Mouse (Mus musculus): ENCODE measurements around the gene Rps16. TPM values are rescaled to one million over a fixed set of nuclear protein-coding genes. Genes with fewer than 3 reads are reported as not detected.
"Not testable (repeated sequence)": the region's sequence is repeated elsewhere in the genome, so short reads cannot be mapped to it uniquely, and the experiment has no call there.

The Rps16 gene
- total RNA-seq, 2 experiments from 2014 or later, result 462 to 497 TPM

DNA sequence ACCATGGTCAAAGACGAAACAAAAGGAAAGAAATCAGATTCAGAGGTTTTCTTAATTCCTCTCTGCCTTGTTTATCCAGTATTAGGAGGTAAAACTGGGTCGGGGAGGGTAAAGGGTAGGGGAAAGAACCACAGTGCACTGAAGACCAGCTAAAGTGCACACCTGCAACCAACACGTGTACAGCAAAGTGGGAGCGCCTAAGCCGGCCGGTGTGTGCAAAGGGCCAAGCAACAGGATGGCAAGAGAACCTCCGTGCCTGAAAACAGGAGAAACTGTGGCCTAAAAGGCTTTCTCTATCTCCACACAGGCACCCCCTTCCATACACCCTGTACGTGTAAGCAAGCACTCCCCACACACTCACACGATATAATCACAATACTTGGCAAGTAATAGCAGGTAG is 34.7 kb downstream of the Rps16 start:
- DNase-seq (ENCODE audit: low spot score in 2 of 2), result no peak

DNA sequence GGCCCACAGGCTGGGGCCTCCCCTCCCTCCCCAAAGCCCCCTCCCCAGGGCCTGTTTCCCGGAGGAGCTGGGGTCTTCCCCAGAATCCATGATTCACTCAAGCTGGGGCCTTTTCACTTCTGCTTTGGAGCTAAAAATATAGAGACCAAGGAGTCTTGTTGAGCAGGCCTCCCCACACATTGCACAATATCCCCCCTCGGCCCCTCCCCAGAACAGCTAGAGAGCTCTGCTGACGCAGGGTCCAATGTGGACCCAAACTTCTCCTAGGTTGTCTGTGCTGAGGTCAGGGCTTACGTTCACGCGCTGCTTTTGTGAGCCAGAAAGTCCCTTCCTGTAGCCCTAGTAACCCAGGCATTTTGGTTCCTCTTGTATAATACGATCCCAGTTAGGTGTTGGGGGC is 35.6 kb downstream of the Rps16 start:
- DNase-seq (ENCODE audit: low spot score in 2 of 2), result no peak

DNA sequence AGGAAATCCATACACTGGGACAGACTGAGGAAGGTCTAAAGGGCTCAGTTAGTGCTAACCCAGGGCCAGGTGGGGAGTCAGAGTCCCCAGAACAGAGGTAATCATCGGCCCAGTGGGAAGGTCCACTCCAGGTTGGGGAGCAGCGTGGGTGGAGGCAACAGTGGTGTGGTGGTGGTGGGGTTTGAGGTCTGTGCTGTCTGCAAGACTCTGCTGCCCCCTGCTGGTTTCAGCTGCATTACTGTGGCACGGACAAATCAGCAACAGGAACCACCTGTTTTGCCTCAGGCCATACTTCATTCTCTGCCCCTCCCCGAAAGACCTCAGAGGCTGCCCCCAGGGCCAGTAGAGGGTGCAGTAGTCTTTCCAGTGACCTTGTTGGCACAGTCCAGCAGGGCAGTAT is 36.0 kb downstream of the Rps16 start:
- DNase-seq (ENCODE audit: low spot score in 2 of 2), result peak; percentile 78 to 85

DNA sequence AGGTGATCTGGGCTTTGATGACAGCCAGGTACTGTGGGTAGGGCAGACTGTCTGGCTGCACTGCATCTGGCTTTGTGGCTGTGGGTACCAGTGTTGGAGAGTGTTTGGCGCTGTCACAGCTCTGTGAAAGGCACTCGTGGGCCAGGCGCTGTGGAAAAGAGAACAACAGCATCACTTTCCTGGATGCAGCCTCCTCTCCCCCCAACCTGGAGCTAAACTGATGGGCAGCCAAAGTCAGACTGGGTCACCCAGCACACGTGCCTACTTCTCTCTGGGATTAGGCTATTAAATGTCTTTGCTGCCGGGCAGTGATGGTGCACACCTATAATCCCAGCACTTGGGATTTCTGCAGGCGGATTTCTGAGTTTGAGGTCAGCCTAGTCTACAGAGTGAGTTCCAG is 36.4 kb downstream of the Rps16 start:
- not testable (repeated sequence) for DNase-seq (ENCODE audit: low spot score in 2 of 2)

DNA sequence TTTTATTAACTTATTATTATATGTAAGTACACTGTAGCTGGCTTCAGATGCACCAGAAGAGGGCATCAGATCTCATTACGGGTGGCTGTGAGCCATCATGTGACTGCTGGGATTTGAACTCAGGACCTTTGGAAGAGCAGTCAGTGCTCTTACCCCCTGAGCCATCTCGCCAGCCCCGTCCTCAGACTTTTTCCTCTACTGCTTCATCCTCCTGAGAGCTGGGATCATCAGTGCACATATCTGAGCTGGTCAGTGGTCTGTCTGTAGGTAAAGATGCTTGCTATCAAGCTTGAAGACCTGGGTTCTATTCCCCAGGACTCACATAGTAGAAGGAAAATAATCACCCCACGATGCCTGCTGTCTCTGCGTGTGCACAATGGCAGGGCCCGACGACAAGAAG is 36.9 kb downstream of the Rps16 start:
- not testable (repeated sequence) for DNase-seq (ENCODE audit: low spot score in 2 of 2)

DNA sequence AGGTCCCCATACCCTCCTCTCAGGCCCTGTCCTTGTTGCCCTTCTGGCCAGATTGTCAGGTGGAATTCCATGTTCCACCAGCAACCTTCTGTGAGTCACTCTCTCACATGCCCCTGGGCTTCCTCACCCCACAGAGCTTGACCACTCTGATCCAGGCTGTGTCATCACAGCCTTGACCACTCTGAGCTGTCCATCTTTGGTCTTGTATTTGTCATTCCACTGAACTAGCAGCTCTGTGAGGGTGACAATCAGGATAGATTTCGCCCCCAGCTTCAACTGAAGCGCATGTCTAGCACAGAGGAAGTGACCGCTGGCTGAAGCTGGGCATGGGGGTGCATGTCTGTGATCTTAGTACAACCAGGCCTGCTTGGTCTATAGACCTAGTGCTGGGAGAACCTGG is 39.9 kb downstream of the Rps16 start:
- no peak for DNase-seq (ENCODE audit: low spot score in 2 of 2)

DNA sequence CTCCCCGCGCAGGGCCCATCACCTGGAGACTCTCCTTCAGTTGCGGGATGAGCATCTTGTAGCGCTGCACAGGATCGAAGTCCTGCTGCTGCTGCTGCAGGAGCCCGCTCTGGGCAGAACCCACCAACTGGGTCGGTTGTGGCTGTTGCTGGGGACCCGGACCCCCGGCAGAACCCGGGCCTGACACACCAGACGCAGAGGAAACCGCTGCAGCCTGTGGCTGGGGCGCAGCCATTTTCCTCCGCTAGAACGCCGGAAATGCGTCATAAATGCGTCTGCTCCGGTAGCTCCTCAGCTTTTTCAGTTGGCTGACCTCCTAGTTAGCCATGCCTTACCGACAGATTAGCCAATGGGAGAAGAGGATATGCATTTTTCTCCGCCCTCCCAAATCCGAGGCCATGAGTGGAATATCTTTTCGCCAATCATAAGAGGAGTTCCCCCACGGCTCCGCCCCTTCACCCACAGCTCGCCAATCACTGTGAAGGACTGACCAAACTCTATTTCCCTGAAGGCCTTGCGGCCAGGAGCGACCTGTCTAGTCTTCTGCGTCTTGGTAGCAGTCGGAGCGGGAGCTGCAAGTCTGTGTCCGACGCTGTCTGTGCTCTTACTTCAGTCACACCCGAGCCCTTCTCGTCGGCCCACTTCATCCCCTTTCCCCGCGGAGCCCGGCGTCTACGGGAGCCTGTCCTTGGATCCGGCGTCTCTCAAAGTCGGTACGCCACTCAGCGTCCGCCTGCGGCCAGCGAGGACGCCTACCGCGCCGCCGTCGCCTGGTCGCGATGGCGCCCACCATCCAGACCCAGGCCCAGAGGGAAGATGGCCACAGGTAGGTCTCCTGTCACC is 42.2 kb downstream of the Rps16 start, which contains the start of the genes Med29 and Paf1:
Med29 (minus strand) TSS at position 280 of the 843 bp plus-strand sequence.
Paf1 (plus strand) TSS at position 523 of the 843 bp plus-strand sequence.
- peak; percentile 94 to 97 for DNase-seq (ENCODE audit: low spot score in 2 of 2)

DNA sequence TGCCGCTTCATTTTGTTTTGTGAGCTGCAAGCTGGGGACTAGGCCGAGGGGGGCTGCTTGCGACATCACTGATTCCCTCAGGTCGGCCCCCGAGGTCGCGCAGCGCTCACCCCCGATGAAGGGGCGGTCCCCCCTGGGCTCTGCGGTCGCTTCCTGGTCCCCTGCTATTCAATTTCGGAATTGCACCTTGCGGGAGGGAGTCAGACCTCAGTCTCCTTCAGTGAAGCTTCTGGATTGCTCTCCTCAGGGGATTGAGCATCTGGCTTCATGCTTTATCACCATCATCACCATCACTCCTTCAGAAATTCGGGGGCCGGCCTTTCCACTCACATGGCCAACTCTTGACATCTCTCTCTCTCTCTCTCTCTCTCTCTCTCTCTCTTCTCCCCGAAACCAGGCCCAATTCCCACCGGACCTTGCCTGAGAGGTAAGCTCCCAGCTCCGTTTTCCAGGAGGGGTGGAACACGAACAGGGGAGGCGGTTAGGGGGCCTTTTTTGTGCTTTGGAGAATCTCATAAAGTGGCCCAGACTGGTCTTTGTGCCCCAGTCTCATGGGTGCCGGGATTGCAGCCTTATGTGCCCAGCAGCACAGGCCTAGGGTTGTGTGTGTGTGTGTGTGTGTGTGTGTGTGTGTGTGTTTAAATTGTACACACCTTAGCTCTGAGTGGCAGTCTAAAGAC is 43.0 kb downstream of the Rps16 start:
- no peak for DNase-seq (ENCODE audit: low spot score in 2 of 2)

DNA sequence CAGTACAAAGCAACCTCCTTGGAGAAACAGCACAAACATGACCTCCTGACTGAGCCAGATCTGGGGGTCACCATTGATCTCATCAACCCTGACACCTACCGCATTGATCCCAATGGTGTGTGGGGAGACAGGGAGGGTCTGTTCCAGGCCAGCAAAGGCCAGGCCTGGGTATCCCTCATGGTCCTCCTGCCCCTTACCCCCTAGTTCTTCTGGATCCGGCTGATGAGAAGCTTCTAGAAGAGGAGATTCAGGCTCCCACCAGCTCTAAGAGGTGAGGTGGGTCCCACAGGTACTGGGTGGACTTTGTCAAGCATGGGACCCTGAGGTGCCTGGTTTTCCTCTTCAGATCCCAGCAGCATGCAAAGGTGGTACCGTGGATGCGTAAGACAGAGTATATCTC is 45.0 kb downstream of the Rps16 start:
- no peak for DNase-seq (ENCODE audit: low spot score in 2 of 2)

DNA sequence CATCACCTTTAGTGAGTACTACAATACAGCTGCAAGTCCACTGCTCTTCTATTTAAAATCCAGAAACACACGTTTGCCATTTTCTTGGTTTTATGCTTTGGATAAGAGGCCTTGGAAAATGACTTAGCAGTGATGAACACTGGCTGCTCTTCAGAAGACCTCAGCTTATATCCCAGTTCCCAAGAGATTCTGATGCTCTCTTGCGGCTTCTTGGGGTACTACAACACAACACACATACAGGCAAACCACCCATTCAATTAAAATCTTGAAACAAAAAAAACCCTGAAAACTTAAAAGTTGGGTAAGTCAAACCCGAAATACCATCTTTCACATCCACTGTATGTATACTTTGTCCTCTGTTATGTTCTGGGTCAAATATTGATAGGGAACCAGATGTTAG is 47.5 kb downstream of the Rps16 start:
- no peak for DNase-seq (ENCODE audit: low spot score in 2 of 2)

DNA sequence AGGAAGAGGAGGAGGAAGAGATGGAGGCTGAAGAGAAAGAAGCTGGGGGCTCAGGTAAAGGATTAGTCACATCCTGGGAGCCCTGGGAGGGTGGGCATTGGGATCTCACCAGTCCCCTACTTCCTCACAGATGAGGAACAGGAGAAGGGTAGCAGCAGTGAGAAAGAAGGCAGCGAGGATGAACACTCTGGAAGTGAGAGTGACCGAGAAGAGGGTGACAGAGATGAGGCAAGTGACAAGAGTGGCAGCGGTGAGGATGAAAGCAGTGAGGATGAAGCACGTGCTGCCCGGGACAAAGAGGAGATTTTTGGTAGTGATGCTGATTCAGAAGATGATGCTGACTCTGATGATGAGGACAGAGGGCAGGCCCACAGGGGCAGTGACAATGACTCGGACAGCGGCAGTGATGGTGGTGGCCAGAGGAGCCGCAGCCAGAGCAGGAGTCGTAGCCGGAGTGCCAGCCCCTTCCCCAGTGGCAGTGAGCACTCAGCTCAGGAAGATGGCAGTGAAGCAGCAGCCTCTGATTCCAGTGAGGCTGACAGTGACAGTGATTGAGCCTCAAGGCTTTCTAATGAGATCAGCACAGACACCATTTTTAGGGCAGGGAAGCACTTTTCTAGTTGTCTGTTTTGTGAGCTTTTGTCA is 48.4 kb downstream of the Rps16 start:
- no peak for DNase-seq (ENCODE audit: low spot score in 2 of 2)

DNA sequence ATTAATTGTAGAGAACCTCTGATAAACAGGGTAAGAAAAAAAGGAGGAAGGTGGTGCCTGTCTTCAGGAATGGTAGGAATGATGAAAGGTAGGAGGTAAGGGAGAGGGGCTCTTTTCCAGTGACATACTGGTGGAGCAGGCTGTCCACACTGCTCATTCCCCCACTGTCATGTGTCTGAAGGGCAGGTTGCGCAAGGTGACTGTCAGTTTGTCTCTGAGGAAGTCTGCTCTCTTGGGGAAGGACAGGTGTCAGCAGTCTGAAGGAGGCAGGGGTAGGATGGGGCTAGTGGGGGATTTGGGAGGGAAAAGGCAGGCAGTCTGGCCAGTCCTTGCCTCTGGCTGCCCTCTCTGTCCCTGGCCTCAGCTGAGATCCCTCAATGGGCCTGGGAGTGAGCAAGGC is 50.6 kb downstream of the Rps16 start:
- DNase-seq (ENCODE audit: low spot score in 2 of 2), result no peak

DNA sequence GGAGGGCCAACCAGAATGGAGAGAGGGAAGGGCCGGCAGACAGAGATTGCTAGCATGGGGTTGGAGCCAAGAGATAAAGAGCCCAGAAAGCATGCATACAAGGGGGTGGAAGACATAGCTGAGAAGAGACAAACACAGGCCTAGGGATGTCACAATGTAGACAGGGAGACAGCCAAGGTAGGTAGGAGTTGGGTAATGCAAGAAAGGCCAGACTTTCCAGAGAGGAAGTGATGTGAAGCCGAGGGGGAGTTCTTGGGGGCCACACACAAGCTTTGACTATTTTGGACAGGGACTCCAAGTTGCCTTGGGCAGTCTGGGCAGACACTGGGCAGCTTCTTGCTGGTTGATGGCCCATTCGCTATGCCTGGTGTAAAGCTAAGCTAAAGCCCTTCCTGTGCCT is 51.5 kb downstream of the Rps16 start:
- no peak for DNase-seq (ENCODE audit: low spot score in 2 of 2)

Other genes starting within 250 kb of the Rps16 start
- gene 9530053A07Rik, start 221.2 kb upstream of the Rps16 start, total RNA-seq (2021), result under 1 TPM in 1 of 2 experiments, not detected in 1; 0.09 TPM
- 10 to 100 TPM; 47.8 to 60.2 TPM for gene Fbl, start 180.9 kb upstream of the Rps16 start, total RNA-seq (2021)
- 10 to 100 TPM; 39.6 to 40.6 TPM for gene Dyrk1b, start 171.2 kb upstream of the Rps16 start, total RNA-seq (2021)
- gene Eid2, start 82.8 kb upstream of the Rps16 start, total RNA-seq (2021), result 10 to 100 TPM; 62.3 to 65.2 TPM
- gene Eid2b, start 72.9 kb upstream of the Rps16 start, total RNA-seq (2021), result 10 to 100 TPM; 30.2 to 30.8 TPM
- gene Selenov, start 59.5 kb upstream of the Rps16 start, total RNA-seq (2021), result under 1 TPM in 1 of 2 experiments, not detected in 1; 0.44 TPM
- 1 to 10 TPM; 1.5 to 1.6 TPM for gene Dll3, start 48.4 kb upstream of the Rps16 start, total RNA-seq (2021)
- 10 to 100 TPM; 36.8 to 43.2 TPM for gene Timm50, start 38.6 kb upstream of the Rps16 start, total RNA-seq (2021)
- 100 to 1,000 TPM; 116 TPM for gene Supt5, start 11.9 kb upstream of the Rps16 start, total RNA-seq (2021)
- 1 to 10 TPM; 4.8 to 5.2 TPM for gene Plekhg2, start 21.9 kb downstream of the Rps16 start, total RNA-seq (2021)
- gene Zfp36, start 29.6 kb downstream of the Rps16 start, total RNA-seq (2021), result 1 to 10 TPM; 1.4 to 2.3 TPM
- gene Med29, start 42.1 kb downstream of the Rps16 start, total RNA-seq (2021), result 10 to 100 TPM; 20.3 to 22.0 TPM
- gene Paf1, start 42.3 kb downstream of the Rps16 start, total RNA-seq (2021), result 10 to 100 TPM; 54.8 to 59.0 TPM
- gene Gmfg, start 86.8 kb downstream of the Rps16 start, total RNA-seq (2021), result 1 to 10 TPM; 1.4 to 1.5 TPM
- 10 to 100 TPM; 93.0 to 96.9 TPM for gene Lrfn1, start 101.3 kb downstream of the Rps16 start, total RNA-seq (2021)
- gene Ifnl2, start 159.8 kb downstream of the Rps16 start, total RNA-seq (2021), result not detected
- gene Ifnl3, start 172.2 kb downstream of the Rps16 start, total RNA-seq (2021), result not detected
- not detected for gene Sycn, start 190.2 kb downstream of the Rps16 start, total RNA-seq (2021)
- under 1 TPM in 1 of 2 experiments, not detected in 1; 0.28 TPM for gene Nccrp1, start 196.6 kb downstream of the Rps16 start, total RNA-seq (2021)
- 10 to 100 TPM; 67.8 to 80.1 TPM for gene Samd4b, start 247.5 kb downstream of the Rps16 start, total RNA-seq (2021)
- 1 to 10 TPM; 8.6 to 8.8 TPM for gene Pak4, start 247.5 kb downstream of the Rps16 start, total RNA-seq (2021)

Data from left cerebral cortex, adult 18-20 months (tissue).